Mouse (Mus musculus) heart, embryonic 10.5 days (tissue): ENCODE data around the gene Ss18l2. TPM values are rescaled to one million over a fixed set of nuclear protein-coding genes. Genes with fewer than 3 reads are reported as not detected.

ENCODE experiments used
- DNase-seq: peaks from one replicate; pipeline ENCODE4 v3.0.0-alpha.2; 2017; ENCODE audit warnings: low spot score
- H3K27ac ChIP-seq: fragments of 300-500 bp; sonication (generic); 2 replicates; pipeline ENCODE4 v1.5.1; 2016; ENCODE audit warnings: mild to moderate bottlenecking
- H3K27me3 ChIP-seq: fragments of 300-500 bp; sonication (generic); 2 replicates; pipeline ENCODE4 v1.6.1; 2016; ENCODE audit warnings: mild to moderate bottlenecking; ENCODE audit not compliant: poor library complexity, insufficient read depth, severe bottlenecking
- H3K36me3 ChIP-seq: fragments of 300-500 bp; sonication (generic); 2 replicates; pipeline ENCODE4 v1.6.1; 2016; ENCODE audit warnings: mild to moderate bottlenecking, moderate library complexity
- H3K4me1 ChIP-seq: fragments of 300-500 bp; sonication (generic); 2 replicates; pipeline ENCODE4 v1.6.1; 2016; ENCODE audit warnings: mild to moderate bottlenecking
- H3K4me3 ChIP-seq: fragments of 300-500 bp; sonication (generic); 2 replicates; pipeline ENCODE4 v1.5.1; 2016; ENCODE audit warnings: mild to moderate bottlenecking, moderate library complexity
- H3K9me3 ChIP-seq: fragments of 300-500 bp; sonication (generic); 2 replicates; pipeline ENCODE4 v1.6.1; 2016; ENCODE audit warnings: mild to moderate bottlenecking, moderate library complexity
- WGBS: fragments of 180-500 bp; shearing (Covaris S2); methylation state at CpG from one replicate; pipeline ENCODE4 v1.1.7; 2016; 5-methylcytosine and 5-hydroxymethylcytosine counted together
- polyA plus RNA-seq: library from polyadenylated mRNA; unstranded; fragments of >200 nt; fragmentation: Nextera tagmentation; extraction: Ambion mirVana; gene quantifications from 2 replicates; pipeline ENCODE4 v1.2.1, GENCODE M21; 2016

Ss18l2 gene
- polyA plus RNA-seq, 1 experiment from 2014 or later: 115 TPM

- H3K4me1 ChIP-seq: peaks cover 2% of the 10 kb centered on the region
- H3K4me3 ChIP-seq: no peak overlapping the region
- peaks cover 92% of the 10 kb centered on the region for H3K36me3 ChIP-seq
- H3K9me3 ChIP-seq: no peaks in the 10 kb centered on the region
- no peaks in the 10 kb centered on the region for H3K27me3 ChIP-seq
- DNase-seq: no peak
- 95% methylated on average over 9 of the region's 9 CpGs for WGBS
- H3K27ac ChIP-seq: no peak overlapping the region
Observed at GRCm38 (mm10) chr9:121752774-121753173, 42.6 kb downstream of the Ss18l2 start.

- H3K4me1 ChIP-seq: peaks cover 19% of the 10 kb centered on the region
- no peak overlapping the region for H3K4me3 ChIP-seq
- peaks cover 73% of the 10 kb centered on the region for H3K36me3 ChIP-seq
- DNase-seq: no peak
- no peak overlapping the region for H3K27ac ChIP-seq
- no peaks in the 10 kb centered on the region for H3K27me3 ChIP-seq
- WGBS: 91% methylated on average over 3 of the region's 3 CpGs
- no peaks in the 10 kb centered on the region for H3K9me3 ChIP-seq
Observed at GRCm38 (mm10) chr9:121754624-121755023, 44.5 kb downstream of the Ss18l2 start.

GRCm38 (mm10) chr9:121756785-121757184, 46.7 kb downstream of the Ss18l2 start:
- Histone ChIP-seq H3K4me3 (no peak overlapping the region), H3K27me3 (no peaks in the 10 kb centered on the region), H3K9me3 (no peaks in the 10 kb centered on the region), H3K4me1 (peaks cover 37% of the 10 kb centered on the region), H3K36me3 (peaks cover 53% of the 10 kb centered on the region), H3K27ac (no peak overlapping the region)
- peak; percentile 64 for DNase-seq
- 83% methylated on average over 3 of the region's 3 CpGs for WGBS

DNA sequence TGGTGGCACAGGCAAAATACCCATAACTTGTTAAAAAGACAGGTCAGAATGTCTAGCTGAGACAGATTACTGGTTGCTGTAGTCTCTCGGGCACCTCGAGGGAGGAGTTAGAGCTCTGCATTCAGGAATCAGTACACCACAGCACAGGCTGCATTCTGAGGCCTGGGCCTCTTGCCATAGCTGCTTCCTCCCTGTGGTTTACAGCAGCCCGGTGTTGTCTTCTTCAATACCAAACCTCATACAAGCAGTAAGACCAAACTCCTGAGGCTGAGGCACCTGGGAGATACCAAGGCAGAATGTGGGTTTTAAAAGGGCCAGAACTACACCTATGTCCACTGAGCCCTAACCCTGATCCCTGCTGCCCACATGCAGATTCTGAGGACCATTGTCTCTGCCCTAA, 47.3 kb downstream of the Ss18l2 start:
- WGBS: 74% methylated on average over 3 of the region's 3 CpGs
- Histone ChIP-seq H3K27me3 (no peaks in the 10 kb centered on the region), H3K4me1 (peaks cover 44% of the 10 kb centered on the region), H3K36me3 (peaks cover 53% of the 10 kb centered on the region), H3K4me3 (no peak overlapping the region), H3K9me3 (no peaks in the 10 kb centered on the region), H3K27ac (no peak overlapping the region)
- DNase-seq: peak; percentile 64

DNA sequence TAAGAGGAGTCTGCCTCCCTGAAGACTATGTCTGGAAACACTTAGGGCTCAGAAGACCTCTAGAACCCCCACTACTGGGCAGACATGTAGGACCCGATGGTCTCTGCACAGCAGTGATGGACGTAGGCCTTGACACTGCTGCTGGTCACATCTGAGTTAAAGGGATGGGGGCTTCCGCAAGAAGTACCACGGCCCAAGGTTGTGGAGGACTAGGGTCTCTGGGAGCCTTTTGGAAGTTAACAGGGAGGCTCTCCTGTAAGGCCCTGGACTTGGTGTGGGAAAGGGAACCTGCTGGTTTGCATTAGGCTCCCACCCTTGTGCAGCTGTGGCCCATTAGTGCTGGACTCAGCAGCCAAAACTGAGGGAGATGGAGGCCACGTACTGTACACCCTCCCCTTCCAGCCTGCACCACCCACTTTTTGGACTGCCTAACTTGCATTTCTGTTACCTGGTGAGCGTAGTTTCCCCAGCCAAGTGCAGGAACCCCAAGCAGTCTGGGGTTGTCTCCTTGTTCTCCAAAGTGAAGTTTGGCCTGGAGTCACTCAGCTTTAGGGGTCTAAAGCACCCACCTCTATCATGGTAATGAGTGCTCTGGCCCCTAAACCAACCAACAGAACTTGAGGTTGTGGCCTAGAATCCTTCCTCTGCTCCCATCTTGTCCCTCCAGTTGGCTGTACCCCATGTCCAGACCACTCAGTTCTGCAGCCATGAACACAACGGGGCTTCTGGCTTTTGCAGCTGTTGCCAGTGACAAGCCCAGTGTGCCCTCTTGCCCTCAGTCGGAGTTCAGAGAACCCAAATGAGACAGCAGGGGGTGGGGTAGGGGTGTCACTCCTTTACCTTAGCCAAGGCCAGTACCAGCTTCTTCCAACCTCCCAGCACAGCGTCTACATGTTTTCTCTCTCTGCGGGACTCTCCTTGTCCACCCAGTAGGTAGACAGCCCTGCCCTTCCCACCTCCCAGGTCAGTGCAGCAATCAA, 48.0 kb downstream of the Ss18l2 start:
- H3K9me3 ChIP-seq: no peaks in the 10 kb centered on the region
- peak overlapping the region; percentile 82 for H3K4me3 ChIP-seq
- no peaks in the 10 kb centered on the region for H3K27me3 ChIP-seq
- H3K4me1 ChIP-seq: peaks cover 44% of the 10 kb centered on the region
- peaks cover 53% of the 10 kb centered on the region for H3K36me3 ChIP-seq
- WGBS: 52% methylated on average over 10 of the region's 10 CpGs
- peak; percentile 74 for DNase-seq
- no peak overlapping the region; the same call in none of the 2 replicates for H3K27ac ChIP-seq

DNA sequence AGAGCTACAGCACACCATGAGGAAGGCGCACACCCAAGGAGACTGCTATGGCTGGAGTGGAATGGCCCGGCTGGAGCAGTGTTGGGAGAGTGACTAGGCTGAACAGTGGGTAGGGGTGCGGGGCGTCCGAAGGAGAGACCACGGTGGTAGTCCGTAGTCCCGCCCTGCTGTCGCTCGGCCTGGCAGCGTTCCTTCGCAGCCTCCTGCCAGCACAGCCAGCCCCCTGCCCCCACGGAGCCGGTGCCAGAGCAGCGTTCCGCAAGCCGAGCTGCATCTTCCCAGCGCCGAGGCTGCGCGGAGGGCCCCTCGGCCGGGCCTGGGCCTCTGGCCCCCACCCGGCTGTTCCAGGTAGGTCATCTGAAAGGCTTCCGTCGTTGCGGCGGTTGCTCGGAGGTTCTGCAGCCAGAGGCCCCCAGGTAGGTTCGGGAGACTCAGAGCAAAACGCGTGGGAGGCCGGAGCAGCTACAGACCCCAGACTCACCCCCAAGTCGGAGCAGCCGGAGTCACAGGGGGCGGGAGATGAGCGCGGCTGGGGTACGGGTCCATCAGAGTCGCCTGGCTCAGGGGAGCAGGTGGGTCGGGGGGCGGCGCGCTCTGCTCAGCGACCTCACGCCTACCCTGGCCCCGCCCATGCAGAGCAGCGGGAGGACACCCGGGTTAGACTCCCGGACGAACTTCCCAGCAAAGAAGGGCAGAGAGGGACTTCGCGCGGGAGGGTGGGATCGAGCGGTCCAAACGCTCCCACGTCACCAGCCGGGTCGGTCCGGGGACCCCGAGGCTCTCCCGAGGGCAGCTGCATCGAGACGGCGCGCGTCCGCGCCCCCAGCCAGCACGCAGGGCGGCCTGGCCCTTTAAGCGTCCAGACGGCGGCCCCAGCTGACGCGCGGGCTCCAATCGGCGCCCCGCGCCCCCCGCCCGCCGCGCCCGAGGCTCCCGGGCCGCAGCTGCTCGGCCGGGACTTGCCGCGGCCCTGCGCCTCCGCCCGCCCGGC, 49.3 kb downstream of the Ss18l2 start, which contains the start of gene Zfp651:
Gene Zfp651, plus strand, starts transcription at position 240 of the 991 bp plus-strand sequence.
- H3K9me3 ChIP-seq: no peaks in the 10 kb centered on the region
- peak; percentile 84 for DNase-seq
- H3K4me3 ChIP-seq: peak within 1 kb of the TSS; percentile 82
- H3K36me3 ChIP-seq: peaks cover 53% of the 10 kb centered on the region
- WGBS: 2% methylated on average over 97 of the region's 97 CpGs
- no peaks in the 10 kb centered on the region for H3K27me3 ChIP-seq
- peaks cover 44% of the 10 kb centered on the region for H3K4me1 ChIP-seq
- peak within 1 kb of the TSS; percentile 97 for H3K27ac ChIP-seq

GRCm38 (mm10) chr9:121760271-121761090, 50.4 kb downstream of the Ss18l2 start:
- H3K27ac ChIP-seq: peak overlapping the region; percentile 97
- WGBS: 2% methylated on average over 43 of the region's 43 CpGs
- H3K27me3 ChIP-seq: no peaks in the 10 kb centered on the region
- no peaks in the 10 kb centered on the region for H3K9me3 ChIP-seq
- peak; percentile 92 for DNase-seq
- H3K36me3 ChIP-seq: peaks cover 53% of the 10 kb centered on the region
- peaks cover 44% of the 10 kb centered on the region for H3K4me1 ChIP-seq
- peak overlapping the region; percentile 82 for H3K4me3 ChIP-seq

- peak overlapping the region; percentile 82 for H3K4me3 ChIP-seq
- peak; percentile 75 for DNase-seq
- peaks cover 44% of the 10 kb centered on the region for H3K4me1 ChIP-seq
- peaks cover 53% of the 10 kb centered on the region for H3K36me3 ChIP-seq
- no peaks in the 10 kb centered on the region for H3K27me3 ChIP-seq
- peak overlapping the region; percentile 97 for H3K27ac ChIP-seq
- 69% methylated on average over 10 of the region's 10 CpGs for WGBS
- H3K9me3 ChIP-seq: no peaks in the 10 kb centered on the region
Observed at GRCm38 (mm10) chr9:121761091-121761665, 51.0 kb downstream of the Ss18l2 start.

- 67% methylated on average over 8 of the region's 8 CpGs for WGBS
- Histone ChIP-seq H3K4me1 (peaks cover 44% of the 10 kb centered on the region), H3K36me3 (peaks cover 55% of the 10 kb centered on the region)
Observed at GRCm38 (mm10) chr9:121761787-121762186, 51.7 kb downstream of the Ss18l2 start.

GRCm38 (mm10) chr9:121762248-121762647, 52.1 kb downstream of the Ss18l2 start:
- 88% methylated on average over 10 of the region's 10 CpGs for WGBS

More at GRCm38 (mm10) chr9:121761787-121762186, 51.7 kb downstream of the Ss18l2 start:
- Histone ChIP-seq H3K27ac (peak overlapping the region; percentile 97), H3K27me3 (no peaks in the 10 kb centered on the region), H3K4me3 (0 out of 2 replicates have a peak overlapping the region, but pooled peaks have one; percentile 12), H3K9me3 (no peaks in the 10 kb centered on the region)
- DNase-seq: no peak

DNA sequence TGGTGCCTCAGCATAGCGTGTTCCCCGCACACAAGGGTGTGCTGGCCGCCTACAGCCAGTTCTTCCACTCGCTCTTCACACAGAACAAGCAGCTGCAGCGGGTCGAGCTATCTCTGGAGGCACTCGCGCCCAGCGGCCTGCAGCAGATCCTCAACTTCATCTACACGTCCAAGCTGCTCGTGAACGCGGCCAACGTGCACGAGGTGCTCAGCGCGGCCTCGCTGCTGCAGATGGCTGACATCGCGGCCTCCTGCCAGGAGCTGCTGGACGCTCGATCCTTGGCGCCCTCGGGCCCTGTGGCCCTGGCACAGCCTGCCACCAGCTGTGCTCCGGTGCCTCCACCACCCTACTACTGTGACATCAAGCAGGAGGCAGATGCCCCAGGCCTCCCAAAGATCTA, 52.6 kb downstream of the Ss18l2 start:
- Histone ChIP-seq H3K27ac (no peak overlapping the region), H3K9me3 (no peaks in the 10 kb centered on the region), H3K4me1 (peaks cover 42% of the 10 kb centered on the region), H3K4me3 (no peak overlapping the region), H3K27me3 (no peaks in the 10 kb centered on the region), H3K36me3 (peaks cover 61% of the 10 kb centered on the region)
- no peak for DNase-seq
- 88% methylated on average over 25 of the region's 25 CpGs for WGBS

More at GRCm38 (mm10) chr9:121762248-121762647, 52.1 kb downstream of the Ss18l2 start:
- Histone ChIP-seq H3K36me3 (peaks cover 58% of the 10 kb centered on the region), H3K4me3 (0 out of 2 replicates have a peak overlapping the region, but pooled peaks have one; percentile 12), H3K4me1 (peaks cover 44% of the 10 kb centered on the region), H3K9me3 (no peaks in the 10 kb centered on the region), H3K27ac (0 out of 2 replicates have a peak overlapping the region, but pooled peaks have one; percentile 97), H3K27me3 (no peaks in the 10 kb centered on the region)
- DNase-seq: no peak
